Mouse (Mus musculus): ENCODE results near the gene Dock1.

- no peak for TF ChIP-seq POLR2A (IDR thresholded peaks at IDR 0.05; ENCODE audit: low read depth, low read length)
- no peak for TF ChIP-seq CTCF (conservative IDR thresholded peaks at IDR 0.05; ENCODE audit: insufficient read depth, insufficient read length, low read depth, low read length)
Observed at GRCm38 (mm10) chr7:135020762-135021161, 350.3 kb downstream of the Dock1 start.
